Mouse (Mus musculus): ENCODE measurements around the gene Nr5a1.

DNA sequence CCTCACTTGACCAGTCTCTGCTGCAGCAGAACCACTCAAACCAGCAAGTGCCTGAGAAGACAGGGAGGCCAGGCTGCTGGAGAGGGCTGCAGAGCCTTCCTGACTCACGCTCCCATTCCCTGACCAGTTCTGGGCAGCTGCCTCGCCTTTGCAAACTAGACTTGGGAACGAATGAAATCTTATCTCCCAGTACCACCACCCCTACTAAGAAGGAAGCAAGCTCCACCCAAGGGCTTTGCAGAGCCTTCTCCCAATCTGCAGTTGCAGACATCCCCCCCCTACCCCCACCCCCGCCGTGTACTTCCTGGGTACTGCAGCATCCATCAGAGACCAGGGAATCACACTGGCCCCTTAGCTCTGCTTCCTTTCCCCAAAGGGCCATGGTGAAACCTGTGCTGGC lies 31.3 kb downstream of the Nr5a1 start:
- no peak for TF ChIP-seq CTCF (IDR thresholded peaks at IDR 0.05; ENCODE audit: low read depth)
- TF ChIP-seq EP300 (IDR thresholded peaks at IDR 0.05; ENCODE audit: low read depth), result no peak
